Mouse (Mus musculus): ENCODE results near the gene Rps19bp1. TPM values are rescaled to one million over a fixed set of nuclear protein-coding genes. Genes with fewer than 3 reads are reported as not detected.
A peak's percentile ranks its signal among the peaks of the same experiment; 100 is the strongest.

The Rps19bp1 gene
- total RNA-seq, 2 experiments from 2014 or later = 15.8 to 17.7 TPM

DNA sequence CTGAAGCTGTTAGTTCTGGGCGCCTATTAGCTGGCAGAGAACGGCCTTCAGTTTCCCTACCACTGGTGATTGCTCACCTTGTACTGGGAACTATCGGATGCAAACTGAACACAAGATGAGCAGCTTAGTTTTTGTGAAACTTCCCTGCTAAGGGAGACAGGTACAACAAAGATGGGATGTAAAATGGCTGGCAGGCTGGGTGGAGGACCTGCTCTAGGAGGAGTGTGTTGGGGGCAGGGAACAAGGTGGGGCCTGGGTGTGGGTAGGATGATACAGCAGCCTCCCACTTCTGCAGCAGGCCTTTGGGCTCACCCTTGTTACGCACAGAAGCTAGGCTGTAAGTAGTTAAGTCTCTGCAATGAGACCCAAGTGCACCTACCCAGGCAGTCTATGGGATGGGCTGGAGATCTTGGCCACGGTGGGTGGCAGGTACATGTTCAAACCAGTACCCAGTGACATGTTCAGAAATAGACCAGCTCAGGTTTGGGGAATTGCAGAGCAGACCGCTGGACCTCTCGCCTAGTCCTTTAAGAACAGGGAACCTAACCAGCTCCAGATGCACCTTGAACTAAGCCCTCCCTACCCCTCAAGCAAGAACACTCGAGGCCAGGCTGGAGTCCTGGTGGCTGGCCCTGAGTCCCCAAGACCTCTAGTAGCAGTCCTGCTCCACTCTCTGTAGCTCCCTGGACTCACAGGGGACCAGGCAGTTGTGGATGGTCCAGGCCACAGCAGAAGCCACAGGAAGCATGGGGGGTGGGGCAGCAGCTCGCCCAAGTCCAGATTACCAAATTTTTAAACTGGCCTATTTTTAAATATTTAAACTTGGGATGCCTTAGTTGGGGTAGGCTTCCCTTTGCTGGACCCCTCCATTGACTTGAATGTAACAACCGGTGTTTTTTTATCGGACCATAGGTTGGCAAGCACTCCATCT is 5.6 kb downstream of the Rps19bp1 start:
- intact Hi-C loops (cut with DNase I; ENCODE audit: low total_unique reads) = no loop called here
- DNase-seq = peak; percentile 30

GRCm38 (mm10) chr15:80257602-80258239 is 6.4 kb downstream of the Rps19bp1 start:
- intact Hi-C loops (cut with DNase I; ENCODE audit: low total_unique reads) = no loop called here
- peak; percentile 50 for DNase-seq

DNA sequence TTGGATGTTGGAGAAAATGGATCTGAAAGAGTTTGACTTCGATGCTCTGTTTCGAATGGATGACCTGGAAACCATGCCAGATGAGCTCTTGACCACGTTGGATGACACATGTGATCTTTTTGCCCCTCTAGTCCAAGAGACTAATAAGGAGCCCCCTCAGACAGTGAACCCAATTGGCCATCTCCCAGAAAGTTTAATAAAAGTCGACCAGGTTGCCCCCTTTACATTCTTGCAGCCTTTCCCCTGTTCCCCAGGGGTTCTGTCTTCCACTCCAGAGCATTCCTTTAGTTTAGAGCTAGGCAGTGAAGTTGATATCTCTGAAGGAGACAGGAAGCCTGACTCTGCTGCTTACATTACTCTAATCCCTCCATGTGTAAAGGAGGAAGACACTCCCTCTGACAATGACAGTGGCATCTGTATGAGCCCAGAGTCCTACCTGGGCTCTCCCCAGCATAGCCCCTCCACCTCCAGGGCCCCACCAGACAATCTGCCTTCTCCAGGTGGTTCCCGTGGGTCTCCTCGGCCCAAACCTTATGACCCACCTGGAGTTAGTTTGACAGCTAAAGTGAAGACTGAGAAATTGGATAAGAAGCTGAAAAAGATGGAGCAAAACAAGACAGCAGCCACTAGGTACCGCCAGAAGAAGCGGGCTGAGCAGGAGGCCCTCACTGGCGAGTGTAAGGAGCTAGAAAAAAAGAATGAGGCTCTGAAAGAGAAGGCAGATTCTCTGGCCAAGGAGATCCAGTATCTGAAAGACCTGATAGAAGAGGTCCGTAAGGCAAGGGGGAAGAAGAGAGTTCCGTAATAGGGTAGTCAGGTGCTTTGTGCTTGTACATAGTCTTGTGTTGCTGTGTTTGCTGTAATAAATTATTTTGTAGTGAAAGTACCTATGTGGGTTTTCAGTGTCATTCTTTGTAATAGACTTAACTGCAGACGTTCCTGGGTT is 7.2 kb downstream of the Rps19bp1 start:
- DNase-seq = no peak
- intact Hi-C loops (cut with DNase I; ENCODE audit: low total_unique reads) = no loop called here

DNA sequence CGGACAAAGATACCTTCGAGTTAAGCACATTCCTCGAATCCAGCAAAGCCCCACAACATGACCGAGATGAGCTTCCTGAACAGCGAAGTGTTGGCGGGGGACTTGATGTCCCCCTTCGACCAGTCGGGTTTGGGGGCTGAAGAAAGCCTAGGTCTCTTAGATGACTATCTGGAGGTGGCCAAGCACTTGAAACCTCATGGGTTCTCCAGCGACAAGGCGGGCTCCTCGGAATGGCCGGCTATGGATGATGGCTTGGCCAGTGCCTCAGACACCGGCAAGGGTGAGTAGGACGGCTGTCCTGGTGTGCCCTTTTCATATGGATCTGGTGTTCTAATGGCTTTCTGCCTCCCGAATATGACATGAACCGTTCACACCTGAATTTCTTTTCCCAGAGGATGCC is 7.9 kb downstream of the Rps19bp1 start:
- DNase-seq = no peak
- intact Hi-C loops (cut with DNase I; ENCODE audit: low total_unique reads) = no loop called here

DNA sequence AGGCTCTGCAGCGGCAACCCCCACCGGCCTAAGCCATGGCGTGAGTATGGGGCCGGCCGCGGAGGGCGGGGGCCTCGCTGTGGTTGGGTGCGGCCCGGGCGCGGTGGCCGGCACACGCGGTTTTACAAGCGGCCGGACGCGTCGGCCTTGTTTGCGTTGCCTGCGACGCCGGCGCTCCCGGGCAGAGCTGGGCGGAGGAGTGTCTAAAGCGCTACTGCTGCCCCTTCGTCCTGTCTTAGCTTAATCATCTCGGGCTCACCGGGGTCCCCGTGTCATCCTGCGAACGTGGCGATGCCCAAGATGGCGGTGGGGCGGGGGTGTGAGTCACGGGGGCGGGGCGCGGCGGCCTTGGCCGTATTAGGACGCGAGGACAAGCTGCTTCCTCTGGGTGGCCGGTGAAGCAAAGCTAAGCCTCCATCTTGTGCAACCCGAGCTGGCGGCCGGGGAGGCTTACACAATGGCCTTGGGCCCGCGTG is 8.4 kb downstream of the Rps19bp1 start:
- intact Hi-C loops (cut with DNase I; ENCODE audit: low total_unique reads) = no loop called here
- peak; percentile 91 for DNase-seq

DNA sequence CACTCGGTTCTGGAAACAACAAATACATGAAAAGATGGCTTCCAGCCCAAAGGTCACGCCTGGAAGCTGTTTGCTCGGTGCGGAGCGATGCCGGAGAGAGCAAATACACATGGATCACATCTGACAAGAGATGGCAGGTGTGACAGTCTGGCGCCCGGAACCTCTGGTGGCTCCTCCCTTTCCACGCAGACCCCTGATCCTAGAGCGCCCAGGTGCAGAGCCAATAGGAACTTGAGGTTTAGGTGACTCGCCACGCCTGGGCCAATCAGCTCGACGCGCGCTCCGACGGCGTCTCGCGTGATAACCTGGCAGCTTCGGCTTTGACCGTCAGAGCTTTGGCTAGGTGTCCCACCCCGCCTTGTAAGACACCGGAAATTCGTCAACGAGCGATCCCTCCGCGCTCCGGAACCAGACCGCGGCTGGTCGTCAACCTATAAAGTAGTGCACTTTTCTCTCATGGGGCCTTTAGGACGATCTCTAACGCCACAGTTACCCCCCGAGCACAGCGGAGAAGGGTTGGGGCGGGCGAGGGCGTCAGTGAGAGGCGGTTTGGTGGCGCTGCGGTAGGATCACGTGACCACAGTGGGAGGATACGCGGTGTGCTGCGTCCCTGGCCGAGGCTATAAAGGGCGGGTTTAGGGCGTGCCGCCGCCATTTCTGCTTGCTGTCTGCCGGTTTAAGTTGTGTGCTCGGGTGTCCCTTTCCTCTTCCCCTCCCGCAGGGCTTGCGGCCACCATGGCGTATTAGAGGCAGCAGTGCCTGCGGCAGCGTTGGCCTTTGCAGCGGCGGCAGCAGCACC is 9.1 kb downstream of the Rps19bp1 start, which contains the start of gene Atf4:
Gene Atf4 (plus strand): TSS at position 338 of the 799 bp plus-strand sequence.
- intact Hi-C loops (cut with DNase I; ENCODE audit: low total_unique reads) = no loop called here
- DNase-seq = peak; percentile 98

GRCm38 (mm10) chr15:80254207-80254606 is 9.9 kb downstream of the Rps19bp1 start:
- peak; percentile 51 for DNase-seq
- intact Hi-C loops (cut with DNase I; ENCODE audit: low total_unique reads) = no loop called here

GRCm38 (mm10) chr15:80253530-80253929 is 10.6 kb downstream of the Rps19bp1 start:
- DNase-seq = no peak
- intact Hi-C loops (cut with DNase I; ENCODE audit: low total_unique reads) = no loop called here

DNA sequence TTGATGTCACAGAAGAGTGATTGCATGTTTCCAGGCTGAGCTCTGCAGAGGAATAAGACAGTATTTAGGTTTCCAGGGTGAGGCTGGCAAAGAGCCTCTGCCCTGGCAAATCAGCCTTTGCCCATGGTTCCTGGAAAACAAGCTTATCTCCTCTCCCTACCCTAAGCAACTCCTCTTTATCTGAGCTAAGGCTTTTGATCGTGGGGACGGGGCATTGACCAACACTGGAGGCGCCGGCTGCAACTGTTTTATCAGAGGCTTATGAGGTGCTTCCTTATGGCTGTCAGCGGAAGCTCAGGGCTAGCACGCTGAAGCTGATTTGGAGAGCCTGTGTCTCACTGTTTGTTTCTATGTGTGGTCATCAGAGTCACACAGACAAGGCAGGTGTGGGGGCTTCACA is 13.5 kb downstream of the Rps19bp1 start:
- intact Hi-C loops (cut with DNase I; ENCODE audit: low total_unique reads) = no loop called here
- DNase-seq = no peak

DNA sequence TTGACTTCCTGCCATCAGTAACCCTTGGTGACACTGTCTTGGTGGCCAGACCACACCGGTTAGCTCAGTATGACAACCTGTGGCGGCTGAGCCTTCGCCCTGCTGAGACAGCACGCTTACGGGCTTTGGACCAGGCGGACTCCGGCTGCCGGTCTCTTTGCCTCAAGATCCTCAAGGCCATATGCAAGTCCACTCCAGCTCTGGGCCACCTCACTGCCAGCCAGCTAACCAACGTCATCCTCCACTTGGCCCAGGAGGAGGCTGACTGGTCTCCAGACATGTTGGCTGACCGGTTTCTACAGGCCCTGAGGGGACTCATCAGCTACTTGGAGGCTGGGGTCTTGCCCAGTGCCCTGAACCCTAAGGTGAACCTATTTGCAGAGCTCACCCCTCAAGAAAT is 14.4 kb downstream of the Rps19bp1 start:
- DNase-seq = no peak
- intact Hi-C loops (cut with DNase I; ENCODE audit: low total_unique reads) = no loop called here

- DNase-seq = no peak
- intact Hi-C loops (cut with DNase I; ENCODE audit: low total_unique reads) = no loop called here
These were observed 15.5 kb downstream of the Rps19bp1 start for GRCm38 (mm10) chr15:80248596-80248995.

GRCm38 (mm10) chr15:80248135-80248534 is 16.0 kb downstream of the Rps19bp1 start:
- no peak for DNase-seq
- intact Hi-C loops (cut with DNase I; ENCODE audit: low total_unique reads) = no loop called here

- DNase-seq = no peak
- intact Hi-C loops (cut with DNase I; ENCODE audit: low total_unique reads) = no loop called here
These were observed 28.6 kb downstream of the Rps19bp1 start, which contains the start of gene AC140267.1 for GRCm38 (mm10) chr15:80235535-80235934. Gene AC140267.1, plus strand, starts transcription at chr15:80235835.

- DNase-seq = peak; percentile 97
- intact Hi-C loops (cut with DNase I; ENCODE audit: low total_unique reads) = no loop called here
These were observed 30.2 kb downstream of the Rps19bp1 start, which contains the start of gene Mief1 for GRCm38 (mm10) chr15:80233733-80234509. Gene Mief1, plus strand, starts transcription at chr15:80234018.

- no peak for DNase-seq
- intact Hi-C loops (cut with DNase I; ENCODE audit: low total_unique reads) = no loop called here
These were observed 31.1 kb downstream of the Rps19bp1 start for GRCm38 (mm10) chr15:80233053-80233452.

GRCm38 (mm10) chr15:80232331-80232730 is 31.8 kb downstream of the Rps19bp1 start:
- no peak for DNase-seq
- intact Hi-C loops (cut with DNase I; ENCODE audit: low total_unique reads) = no loop called here

DNA sequence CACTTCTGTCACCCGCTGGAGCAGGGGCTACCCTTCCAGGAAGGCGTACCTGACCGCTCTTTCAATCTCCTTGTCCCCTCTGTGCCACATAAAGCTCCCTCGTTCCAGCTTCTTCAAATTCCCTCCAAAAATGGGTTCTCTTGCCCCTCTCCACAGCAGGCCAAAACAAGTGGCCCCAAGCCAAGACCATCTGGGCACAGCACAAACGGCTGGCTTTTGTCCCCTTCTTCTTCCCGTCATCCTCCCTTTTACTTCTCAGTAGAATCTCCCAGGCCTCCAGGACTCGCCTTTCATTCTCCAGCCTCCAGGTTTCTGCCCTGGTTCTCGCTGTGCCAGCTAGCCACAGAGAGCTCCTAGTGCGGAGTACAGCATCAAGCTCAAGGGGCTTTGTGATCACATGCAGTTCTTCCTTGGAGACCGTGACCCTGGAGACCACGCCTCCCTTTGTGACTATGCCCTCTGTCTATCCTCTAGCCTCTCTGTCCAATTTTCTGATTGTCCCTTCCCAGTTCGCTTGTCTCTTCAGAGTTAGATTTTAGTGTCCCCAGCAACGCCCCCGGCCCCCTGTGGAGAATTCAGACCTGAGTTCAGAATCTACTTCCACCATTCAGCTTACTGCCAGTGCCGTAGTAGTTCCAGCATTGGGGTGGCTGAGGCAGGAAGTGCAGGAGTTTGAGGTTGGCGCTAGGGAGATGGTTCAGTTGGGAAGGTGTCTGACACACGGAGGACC is 35.9 kb downstream of the Rps19bp1 start:
- intact Hi-C loops (cut with DNase I; ENCODE audit: low total_unique reads) = loop anchor here (5.0 to 10.0 kb wide), 2 partner anchors 34 to 113 kb away; partner anchors contain the start of gene Rps19bp1
- peak; percentile 1 for DNase-seq
